Mouse (Mus musculus) heart, postnatal 0 days (tissue): Measurements from ENCODE around the gene E330009J07Rik. TPM values are rescaled to one million over a fixed set of nuclear protein-coding genes. Genes with fewer than 3 reads are reported as not detected.
A peak's percentile ranks its signal among the peaks of the same experiment; 100 is the strongest.

Experiments
- ATAC-seq: fragments of 200-750 bp; cut with Nextera tagmentation; 2 replicates; pipeline ENCODE4 v1.8.0; 2017; ENCODE audit warnings: low read depth, moderate number of reproducible peaks, moderate library complexity; ENCODE audit not compliant: insufficient read depth
- DNase-seq: peaks from one replicate; pipeline ENCODE4 v3.0.0-alpha.2; 2016; ENCODE audit warnings: low spot score
- H3K27ac ChIP-seq: fragments of 300-500 bp; sonication (generic); 2 replicates; pipeline ENCODE4 v1.5.1; 2014; ENCODE audit warnings: low read depth, mild to moderate bottlenecking
- H3K27me3 ChIP-seq: fragments of 300-500 bp; sonication (generic); 2 replicates; pipeline ENCODE4 v1.6.1; 2014; ENCODE audit warnings: low read length, mixed read lengths; ENCODE audit not compliant: control insufficient read depth, insufficient read depth
- H3K36me3 ChIP-seq: fragments of 300-500 bp; sonication (generic); replicated peaks from 2 replicates; pipeline ENCODE4 v1.6.1; 2014; ENCODE audit warnings: low read length, mixed read lengths; ENCODE audit not compliant: control insufficient read depth, insufficient read depth
- H3K4me1 ChIP-seq: fragments of 300-500 bp; sonication (generic); 2 replicates; pipeline ENCODE4 v1.6.1; 2014; ENCODE audit warnings: antibody characterized with exemption; ENCODE audit not compliant: control insufficient read depth, insufficient read depth
- H3K4me2 ChIP-seq: fragments of 300-500 bp; sonication (generic); 2 replicates; pipeline ENCODE4 v1.6.1; 2014; ENCODE audit warnings: low read depth, mild to moderate bottlenecking, low read length, moderate library complexity
- H3K4me3 ChIP-seq: fragments of 300-500 bp; sonication (generic); 2 replicates; pipeline ENCODE4 v1.5.1; 2014; ENCODE audit warnings: low read depth, low read length
- H3K9ac ChIP-seq: fragments of 300-500 bp; sonication (generic); replicated peaks from 2 replicates; pipeline ENCODE4 v1.6.1; 2014; ENCODE audit warnings: low read depth, low read length, mixed read lengths
- H3K9me3 ChIP-seq: fragments of 300-500 bp; sonication (generic); replicated peaks from 2 replicates; pipeline ENCODE4 v1.6.1; 2016; ENCODE audit warnings: low read length; ENCODE audit not compliant: control insufficient read depth
- CTCF ChIP-seq: IDR thresholded peaks from 2 replicates; pipeline ENCODE4 v1.5.1; 2016; ENCODE audit warnings: antibody characterized with exemption, control low read depth, low read depth
- EP300 ChIP-seq: IDR thresholded peaks from 2 replicates; pipeline ENCODE4 v1.6.1; 2016; ENCODE audit warnings: antibody characterized with exemption, low read depth
- WGBS: fragments of 180-500 bp; shearing (Covaris S2); extraction: QIAGEN DNeasy Blood & Tissue Kit; methylation state at CpG from one replicate; pipeline ENCODE4 v1.1.7; 2014; 5-methylcytosine and 5-hydroxymethylcytosine counted together
- polyA plus RNA-seq: library from polyadenylated mRNA; unstranded; fragments of >200 nt; fragmentation: Nextera tagmentation; extraction: Ambion mirVana; gene quantifications from 2 replicates; pipeline ENCODE4 v1.2.1, GENCODE M21; 2015
- total RNA-seq: library from RNA; depleted of rRNA; stranded (reverse); fragments of >200 nt; gene quantifications from 2 replicates; pipeline ENCODE4 v1.2.3, GENCODE M21; 2014; ENCODE audit warnings: low replicate concordance

E330009J07Rik gene
- total and polyA plus RNA-seq, 2 experiments from 2014 or later = 1.1 to 13.7 TPM

DNA sequence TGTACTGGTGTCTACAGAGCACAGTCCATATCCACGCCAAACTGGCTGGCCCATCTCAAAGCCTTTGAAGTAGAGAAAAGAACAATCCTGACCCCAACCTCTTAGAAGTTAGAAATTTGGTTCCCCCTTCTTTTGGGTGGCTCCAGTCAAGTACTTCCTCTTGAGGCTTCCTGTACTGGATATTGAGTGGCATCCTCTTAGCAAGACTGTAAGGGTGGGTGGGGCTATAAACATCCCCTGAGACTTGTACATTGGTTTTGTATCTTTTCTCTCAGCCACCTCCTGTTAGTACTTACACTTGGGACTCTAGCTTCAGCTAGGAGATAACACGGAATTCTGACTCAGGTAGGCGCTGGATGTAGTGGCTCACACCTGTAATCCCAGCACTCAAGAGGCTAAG, 5.7 kb downstream of the E330009J07Rik start:
- no peak overlapping the region for H3K27ac ChIP-seq
- peaks cover 4% of the 10 kb centered on the region; the same call in 1 of the 2 replicates for H3K4me1 ChIP-seq
- DNase-seq (no peak), ATAC-seq (no peak)
- TF ChIP-seq EP300 (no peak), CTCF (no peak)
- 82% methylated on average over 3 of the region's 3 CpGs for WGBS
- no peak overlapping the region for H3K4me2 ChIP-seq
- H3K9ac ChIP-seq = no peak overlapping the region
- H3K27me3 ChIP-seq = peaks cover 7% of the 10 kb centered on the region; the same call in 1 of the 2 replicates
- no peak overlapping the region for H3K4me3 ChIP-seq
- no peaks in the 10 kb centered on the region for H3K9me3 ChIP-seq
- no peaks in the 10 kb centered on the region for H3K36me3 ChIP-seq

GRCm38 (mm10) chr6:40429521-40429931, 6.4 kb downstream of the E330009J07Rik start:
- Histone ChIP-seq H3K9ac (no peak overlapping the region), H3K36me3 (no peaks in the 10 kb centered on the region), H3K4me3 (no peak overlapping the region), H3K4me2 (no peak overlapping the region), H3K27ac (no peak overlapping the region), H3K9me3 (no peaks in the 10 kb centered on the region), H3K4me1 (no peaks in the 10 kb centered on the region), H3K27me3 (peaks cover 3% of the 10 kb centered on the region; the same call in 1 of the 2 replicates)
- 54% methylated on average over 4 of the region's 4 CpGs for WGBS
- DNase-seq (no peak), ATAC-seq (no peak)
- TF ChIP-seq CTCF (no peak), EP300 (no peak)

GRCm38 (mm10) chr6:40428696-40429095, 7.2 kb downstream of the E330009J07Rik start:
- H3K9ac ChIP-seq = no peak overlapping the region
- WGBS = 74% methylated on average over 3 of the region's 3 CpGs

GRCm38 (mm10) chr6:40427441-40427840, 8.5 kb downstream of the E330009J07Rik start:
- ATAC-seq = no peak
- no peaks in the 10 kb centered on the region for H3K9me3 ChIP-seq
- H3K4me2 ChIP-seq = no peak overlapping the region
- no peak for DNase-seq
- no peak overlapping the region for H3K4me3 ChIP-seq
- TF ChIP-seq CTCF (no peak), EP300 (no peak)
- H3K36me3 ChIP-seq = no peaks in the 10 kb centered on the region
- no peaks in the 10 kb centered on the region for H3K4me1 ChIP-seq
- no peak overlapping the region for H3K9ac ChIP-seq
- WGBS = 75% methylated on average over 7 of the region's 7 CpGs
- no peaks in the 10 kb centered on the region for H3K27me3 ChIP-seq
- H3K27ac ChIP-seq = no peak overlapping the region

More at GRCm38 (mm10) chr6:40428696-40429095, 7.2 kb downstream of the E330009J07Rik start:
- TF ChIP-seq EP300 (no peak), CTCF (no peak)
- ATAC-seq = no peak
- no peak overlapping the region for H3K4me2 ChIP-seq
- no peaks in the 10 kb centered on the region for H3K36me3 ChIP-seq
- H3K4me3 ChIP-seq = no peak overlapping the region
- no peaks in the 10 kb centered on the region for H3K4me1 ChIP-seq
- no peaks in the 10 kb centered on the region for H3K27me3 ChIP-seq
- no peak for DNase-seq
- H3K9me3 ChIP-seq = no peaks in the 10 kb centered on the region
- no peak overlapping the region for H3K27ac ChIP-seq

DNA sequence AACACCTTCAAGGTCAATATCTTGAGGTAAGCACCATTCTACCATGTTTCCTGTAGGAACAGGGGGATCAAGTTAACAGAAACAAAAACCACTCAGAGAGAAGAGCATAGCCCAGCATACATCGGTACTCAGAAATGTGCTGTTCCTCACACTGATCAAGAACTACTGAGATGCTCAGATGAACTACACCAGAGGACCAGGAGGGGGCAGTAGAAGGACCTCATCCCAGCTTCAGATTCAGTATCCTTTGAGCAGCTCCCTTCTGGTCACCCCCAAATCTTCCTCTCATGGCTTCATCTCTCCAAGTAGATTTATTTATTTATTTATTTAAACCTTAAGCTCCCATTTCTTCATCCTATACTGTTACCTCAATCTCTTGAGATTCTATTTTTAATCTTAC, 12.2 kb downstream of the E330009J07Rik start:
- no peak for TF ChIP-seq EP300
- peak; percentile 46 for TF ChIP-seq CTCF
- Histone ChIP-seq H3K9me3 (no peaks in the 10 kb centered on the region), H3K36me3 (no peaks in the 10 kb centered on the region), H3K4me2 (no peak overlapping the region), H3K27me3 (no peaks in the 10 kb centered on the region), H3K4me1 (no peaks in the 10 kb centered on the region), H3K27ac (no peak overlapping the region), H3K9ac (no peak overlapping the region), H3K4me3 (no peak overlapping the region)
- 47% methylated on average over 1 of the region's 1 CpGs for WGBS
- DNase-seq = peak; percentile 13
- ATAC-seq = no peak

- Histone ChIP-seq H3K27me3 (no peaks in the 10 kb centered on the region), H3K4me3 (no peak overlapping the region), H3K4me2 (no peak overlapping the region), H3K4me1 (no peaks in the 10 kb centered on the region), H3K27ac (no peak overlapping the region), H3K36me3 (no peaks in the 10 kb centered on the region), H3K9ac (no peak overlapping the region), H3K9me3 (no peaks in the 10 kb centered on the region)
- 88% methylated on average over 1 of the region's 1 CpGs for WGBS
- TF ChIP-seq CTCF = no peak
- TF ChIP-seq EP300 = no peak
- ATAC-seq = no peak
- DNase-seq = no peak
Observed at GRCm38 (mm10) chr6:40423013-40423412, 12.9 kb downstream of the E330009J07Rik start.
